Mouse (Mus musculus): ENCODE measurements at regions not wholly inside any gene's neighbourhood (a gene's known extent, or its start where the extent isn't known, plus 50 kb on each side); places are given as distances from the start of the nearest gene placed in this dataset.

GRCm38 (mm10) chr6:13369709-13370296 is 145.0 kb upstream of the Vwde start:
- TF ChIP-seq CTCF (IDR thresholded peaks at IDR 0.05): no peak
- TF ChIP-seq EP300 (IDR thresholded peaks at IDR 0.05): no peak

Data from lung, postnatal 0 days (tissue).